Mouse (Mus musculus) liver, postnatal 0 days (tissue): ENCODE measurements around the gene C3.

Experiments used
- CTCF ChIP-seq: sonication (generic); IDR thresholded peaks from 2 replicates; pipeline ENCODE4 v1.5.1; 2016; ENCODE audit warnings: antibody characterized with exemption, low read depth
- EP300 ChIP-seq: IDR thresholded peaks from 2 replicates; pipeline ENCODE4 v1.6.1; 2016; ENCODE audit warnings: antibody characterized with exemption, low read depth, mild to moderate bottlenecking

DNA sequence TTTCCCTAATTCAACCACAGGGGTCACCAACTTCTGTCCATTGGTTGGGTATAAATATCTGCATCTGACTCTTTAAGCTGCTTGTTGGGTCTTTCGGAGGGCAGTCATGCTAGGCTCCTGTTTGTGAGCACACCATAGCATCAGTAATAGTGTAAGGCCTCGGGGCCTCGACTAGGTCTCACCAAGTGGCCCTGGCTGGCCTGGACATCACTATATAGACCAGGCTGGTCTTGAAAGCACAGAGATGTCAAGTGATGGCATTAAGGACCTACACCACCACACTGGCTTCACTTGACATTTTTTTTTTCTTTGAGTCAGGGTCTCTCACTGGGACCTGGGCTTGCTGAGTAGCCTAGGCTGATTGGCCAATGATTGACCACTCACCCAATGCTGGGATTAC, 30.3 kb upstream of the C3 start:
- no peak for TF ChIP-seq CTCF
- no peak for TF ChIP-seq EP300
